Mouse (Mus musculus) heart, postnatal 14 days (tissue): ENCODE results near the gene Olfr282. TPM values are rescaled to one million over a fixed set of nuclear protein-coding genes. Genes with fewer than 3 reads are reported as not detected.
"Not testable (repeated sequence)": the region's sequence is repeated elsewhere in the genome, so short reads cannot be mapped to it uniquely, and the experiment has no call there.

Experiments
- DNase-seq, 2 experiments: peaks; one replicate each; pipeline ENCODE4 v3.0.0; 2021 to 2022
- intact Hi-C: fragments of 180-260 bp; cut with DNase I; formaldehyde crosslinking; loops from one replicate; pipeline ENCODE4 v1.15.1; 2025
- long read RNA-seq, 2 experiments: library from polyadenylated mRNA; stranded (forward); transcript quantifications; one replicate each; pipeline ENCODE4 v2.0.0; 2021
- total RNA-seq, 2 experiments: library from RNA; stranded (reverse); gene quantifications; 2 replicates each; pipeline ENCODE4 v1.2.3; 2021

Olfr282 gene
- total RNA-seq = not detected
- long read RNA-seq, experiment 1 = 0 reads
- long read RNA-seq, experiment 2 = 0 reads

DNA sequence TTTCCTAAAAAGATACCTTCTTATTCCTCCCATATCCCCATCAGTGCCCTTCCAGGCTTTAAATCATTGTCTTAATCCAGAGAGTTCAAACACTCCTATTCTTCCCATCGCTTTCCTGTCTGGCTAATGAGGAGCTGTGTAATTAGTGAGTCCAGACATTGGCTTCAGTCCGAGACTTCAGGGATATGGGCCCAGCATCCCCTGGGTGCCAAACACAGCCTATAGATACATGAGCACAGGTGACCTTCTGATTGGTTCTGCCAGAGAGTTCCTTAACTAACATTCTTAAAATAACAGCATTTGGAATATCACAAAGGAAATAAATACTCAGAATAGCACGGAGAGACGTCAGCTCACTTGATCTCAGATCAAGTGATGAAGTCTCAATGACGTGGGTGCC, at the start of gene Olfr282:
TSS of gene Olfr282 (plus strand) at position 301 of the 400 bp plus-strand sequence.
- DNase-seq, intact Hi-C loops: not testable (repeated sequence)

DNA sequence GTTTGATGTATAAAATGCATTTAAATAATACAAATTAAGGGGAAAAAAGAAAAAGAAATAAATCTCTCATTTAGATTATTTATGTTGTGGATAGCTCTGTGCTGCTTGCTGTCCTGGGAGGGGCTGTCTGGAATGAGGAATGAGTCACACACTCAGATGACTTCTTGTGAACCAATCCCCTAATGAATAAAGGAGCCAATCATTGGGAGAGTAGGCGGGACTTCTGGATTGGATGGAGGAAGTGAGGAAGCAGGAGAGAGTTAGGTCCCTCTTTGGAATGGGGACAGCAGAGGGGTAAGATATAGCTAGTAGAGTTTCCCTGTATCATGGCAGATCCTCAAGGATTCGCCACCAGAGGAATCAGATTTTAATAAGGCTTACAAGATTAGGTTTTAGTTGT, 43.4 kb upstream of the Olfr282 start:
- DNase-seq = no peak
- intact Hi-C loops = loop anchor here (5.0 kb wide), 1 partner anchor 295 kb away; the partner anchor contains the start of genes Pfkm and Senp1

DNA sequence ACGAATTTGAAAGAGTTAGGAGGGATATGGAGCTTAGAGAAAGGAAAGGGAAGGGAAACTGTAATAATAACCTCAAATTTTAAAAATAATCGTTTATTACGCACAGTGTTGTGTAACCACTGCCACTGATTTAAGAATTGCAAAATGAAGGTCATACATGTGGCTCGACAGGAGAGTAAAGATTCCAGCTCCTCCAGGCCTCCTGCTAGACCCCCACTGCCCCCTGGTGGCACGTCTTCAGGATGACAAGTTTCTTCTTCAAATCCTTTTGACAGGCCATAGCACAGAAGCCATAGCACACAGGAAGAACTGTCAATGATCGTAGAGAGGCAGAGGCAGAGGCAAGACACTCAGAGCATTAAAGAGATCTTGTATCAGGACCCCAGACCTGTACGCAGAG, 41.2 kb upstream of the Olfr282 start:
- peak; percentile 79 to 86 for DNase-seq
- intact Hi-C loops = loop anchor here (2.0 to 5.0 kb wide), 3 partner anchors 85 to 297 kb away; partner anchors contain the start of genes Pfkm and Senp1

DNA sequence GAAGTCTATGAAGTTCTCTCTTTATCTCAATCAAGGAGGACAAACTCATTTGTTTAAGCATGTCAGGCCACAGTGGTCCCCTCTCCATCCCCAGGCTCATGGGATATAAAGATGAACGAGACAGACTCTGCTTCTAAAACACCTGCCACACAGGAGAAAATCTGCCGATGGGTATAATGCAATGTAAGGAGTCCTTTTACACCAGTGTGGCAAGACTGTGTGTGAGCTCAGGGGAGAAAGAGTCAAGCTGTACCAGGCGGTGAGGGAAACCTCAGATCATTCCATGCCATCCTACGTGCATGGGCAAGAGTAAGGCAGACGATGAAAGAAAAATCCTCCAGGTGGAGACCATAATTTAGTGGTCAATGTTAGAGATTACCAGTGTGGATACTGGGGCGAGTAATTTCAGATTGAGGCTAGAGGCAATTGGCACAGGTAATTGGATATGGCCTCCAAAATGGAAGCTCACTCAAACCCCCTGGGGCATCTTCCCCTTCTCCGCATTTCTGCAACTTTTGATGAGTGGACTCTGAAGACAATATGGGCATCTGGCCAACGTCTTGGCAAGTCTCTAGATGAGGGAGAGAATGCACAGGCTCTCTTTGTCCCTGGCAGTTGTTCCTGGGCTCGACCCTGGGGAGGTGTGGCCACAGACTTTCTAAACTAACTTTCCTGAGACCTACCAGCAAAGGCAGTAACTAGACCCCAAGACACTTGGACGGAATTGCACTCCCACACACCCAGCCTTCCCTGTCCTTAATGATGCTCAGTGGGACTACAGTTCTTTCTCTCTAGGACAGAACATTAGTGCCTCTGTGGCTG, 39.7 kb upstream of the Olfr282 start:
- intact Hi-C loops = loop anchor here (2.0 kb wide), 2 partner anchors 84 to 210 kb away; no protein-coding TSS in a partner anchor
- peak; percentile 5 to 6 for DNase-seq

DNA sequence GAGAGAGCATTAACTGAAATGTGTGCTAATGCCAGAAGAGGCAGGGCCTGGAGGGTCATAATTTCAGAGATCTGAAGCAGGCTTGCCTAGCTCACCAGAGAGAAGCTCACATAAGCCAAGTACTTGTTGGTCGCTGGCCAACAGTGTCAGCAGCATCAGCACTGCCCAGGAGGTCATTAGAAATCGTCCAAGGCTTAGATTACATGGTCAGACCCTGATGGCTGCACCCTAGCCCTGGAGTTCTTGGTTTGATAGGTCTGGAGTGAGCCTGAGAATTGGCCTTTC, 39.2 kb upstream of the Olfr282 start:
- intact Hi-C loops = loop anchor here (2.0 kb wide), 2 partner anchors 83 to 211 kb away; no protein-coding TSS in a partner anchor

DNA sequence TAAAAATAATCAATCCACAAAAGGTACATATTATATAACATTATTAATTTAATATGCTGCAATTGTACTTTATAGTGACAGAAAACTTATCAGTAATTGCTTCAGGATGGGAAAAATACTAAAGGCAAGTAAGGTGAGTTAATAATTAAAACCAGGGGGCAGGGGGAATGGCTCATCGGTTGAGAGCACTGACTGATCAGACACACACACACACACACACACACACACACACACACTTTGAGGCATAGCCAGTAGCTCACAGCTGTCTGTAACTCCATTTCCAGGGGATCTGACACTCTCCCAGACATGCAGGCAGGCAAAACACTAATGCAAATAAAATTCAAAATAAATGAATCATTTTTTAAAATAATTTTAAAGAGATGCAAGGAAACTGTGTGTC, 33.9 kb upstream of the Olfr282 start:
- DNase-seq = no peak
- intact Hi-C loops = no loop called here

More for the DNA sequence above, 39.2 kb upstream of the Olfr282 start:
- DNase-seq = peak in 1 of 2 experiments; percentile 24

DNA sequence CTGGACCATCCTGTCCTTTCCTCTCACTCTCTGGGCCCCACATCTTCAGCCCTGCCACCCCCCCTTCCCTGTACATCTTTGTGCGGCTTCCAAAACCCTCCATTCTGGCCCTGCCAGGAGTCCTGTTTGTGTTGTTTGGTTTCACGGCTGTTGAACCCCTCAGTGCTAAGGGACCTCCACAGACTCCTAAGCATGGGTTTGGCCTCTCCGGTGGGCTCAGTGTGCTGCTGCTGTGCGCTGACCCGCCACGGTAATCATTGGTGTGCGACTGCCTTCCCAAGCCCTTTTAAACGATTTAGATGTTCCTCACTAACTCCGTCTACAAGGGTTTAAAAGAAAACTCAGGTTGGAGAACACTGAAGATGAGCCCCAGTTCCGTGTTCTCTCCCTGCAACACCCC, 28.7 kb upstream of the Olfr282 start:
- no peak for DNase-seq
- intact Hi-C loops = no loop called here

DNA sequence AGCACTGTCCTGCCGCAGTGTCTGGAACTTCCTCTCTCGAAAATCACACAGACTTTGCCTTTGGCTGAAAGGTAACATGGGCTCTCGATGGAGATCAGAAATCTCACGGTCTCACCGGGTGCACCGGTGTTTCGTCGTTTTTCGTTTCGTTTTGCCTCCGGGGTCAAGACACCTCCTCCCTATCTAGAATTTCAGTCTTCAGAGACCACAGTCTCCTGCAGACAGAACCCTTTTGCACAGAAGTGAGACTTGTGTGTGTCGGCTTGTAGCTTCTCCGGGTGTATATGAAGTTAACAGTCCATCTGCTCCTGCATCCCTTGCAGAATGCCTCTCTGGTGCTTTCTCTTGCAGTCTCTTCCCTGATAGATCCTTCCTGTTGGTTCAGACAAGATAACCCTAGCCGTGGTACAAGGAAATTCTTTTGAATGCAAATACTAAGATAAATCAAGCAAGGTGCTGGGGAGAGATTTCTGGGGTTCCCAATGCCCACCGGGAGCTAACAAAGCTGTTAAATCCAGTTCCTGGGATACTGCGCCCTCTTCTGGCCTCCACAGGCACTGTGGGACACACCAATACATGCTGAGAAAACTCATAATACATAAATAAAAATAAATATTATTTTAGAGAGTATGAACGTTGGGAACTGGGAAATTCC, 22.5 kb upstream of the Olfr282 start:
- DNase-seq = peak in 1 of 2 experiments; percentile 27

DNA sequence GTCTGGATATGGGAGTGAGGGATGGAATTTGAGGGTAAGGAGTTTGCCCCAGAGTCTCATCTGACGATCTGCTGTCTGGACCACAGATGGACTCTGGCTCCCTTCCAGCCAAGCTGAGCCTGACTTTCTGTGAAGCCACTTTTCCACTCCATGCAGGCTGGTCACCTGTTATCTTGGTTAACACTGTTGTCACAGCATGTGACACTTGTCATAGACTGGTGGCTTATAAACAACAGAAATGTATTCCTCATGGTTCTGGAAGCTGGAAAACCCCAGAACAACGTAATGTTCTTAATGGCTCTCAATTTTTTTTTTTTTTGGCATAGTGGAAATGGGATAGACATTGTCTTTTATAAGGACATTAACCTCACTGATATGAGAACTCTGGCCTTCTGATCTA, 21.4 kb upstream of the Olfr282 start:
- intact Hi-C loops = no loop called here
- no peak for DNase-seq

More for the DNA sequence above, 22.5 kb upstream of the Olfr282 start:
- intact Hi-C loops = no loop called here

DNA sequence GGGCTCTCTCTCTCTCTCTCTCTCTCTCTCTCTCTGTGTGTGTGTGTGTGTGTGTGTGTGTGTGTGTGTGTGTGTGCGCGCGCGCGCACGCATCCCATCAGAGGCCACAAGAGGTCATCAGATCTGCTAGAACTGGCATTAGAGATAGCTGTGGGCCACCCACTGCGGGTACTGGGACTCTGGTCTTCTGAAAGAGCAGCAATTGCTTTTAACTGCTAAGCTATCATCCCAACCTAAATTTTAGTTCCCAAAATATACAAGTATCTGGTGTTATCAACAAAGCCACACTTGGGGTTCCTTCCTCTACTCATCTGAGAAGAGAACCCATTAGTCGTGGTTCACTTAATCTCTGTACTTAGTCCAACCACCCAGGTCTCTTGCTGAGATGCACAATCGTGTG, 20.8 kb upstream of the Olfr282 start:
- intact Hi-C loops = no loop called here
- DNase-seq = no peak

DNA sequence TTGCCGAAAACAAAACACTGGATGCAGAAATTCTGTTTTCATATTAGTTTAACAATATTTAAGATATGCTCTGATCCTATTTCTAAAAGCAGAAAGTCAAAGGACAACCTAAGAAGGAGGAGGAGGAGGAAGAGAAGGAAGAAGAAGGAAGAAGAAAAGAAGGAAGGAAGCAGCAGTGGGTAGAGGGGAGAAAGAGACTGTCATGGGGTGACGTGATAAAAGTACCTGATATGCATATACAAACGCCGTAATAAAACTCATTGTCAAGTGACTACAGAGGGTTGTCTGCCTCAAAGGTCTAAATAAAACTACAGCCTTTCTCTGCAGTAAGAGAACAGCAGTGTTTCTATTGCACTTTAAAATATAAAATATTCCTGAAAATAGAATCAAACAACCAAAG, 15.0 kb upstream of the Olfr282 start:
- intact Hi-C loops = no loop called here

DNA sequence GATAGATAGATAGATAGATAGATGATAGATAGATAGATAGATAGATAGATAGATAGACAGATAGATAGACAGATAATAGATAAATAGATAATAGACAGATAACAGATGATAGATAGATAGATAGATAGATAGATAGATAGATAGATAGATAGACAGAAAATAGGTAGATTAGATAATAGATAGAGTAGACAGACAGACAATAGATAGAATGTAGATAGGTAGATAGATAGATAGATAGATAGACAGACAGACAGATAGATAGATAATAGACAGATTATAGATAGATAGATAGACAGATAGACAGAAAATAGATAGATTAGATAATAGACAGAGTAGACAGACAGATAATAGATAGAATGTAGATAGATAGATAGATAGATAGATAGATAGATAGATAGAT, 14.2 kb upstream of the Olfr282 start:
- intact Hi-C loops = not testable (repeated sequence)

More for the DNA sequence above, 15.0 kb upstream of the Olfr282 start:
- no peak for DNase-seq

DNA sequence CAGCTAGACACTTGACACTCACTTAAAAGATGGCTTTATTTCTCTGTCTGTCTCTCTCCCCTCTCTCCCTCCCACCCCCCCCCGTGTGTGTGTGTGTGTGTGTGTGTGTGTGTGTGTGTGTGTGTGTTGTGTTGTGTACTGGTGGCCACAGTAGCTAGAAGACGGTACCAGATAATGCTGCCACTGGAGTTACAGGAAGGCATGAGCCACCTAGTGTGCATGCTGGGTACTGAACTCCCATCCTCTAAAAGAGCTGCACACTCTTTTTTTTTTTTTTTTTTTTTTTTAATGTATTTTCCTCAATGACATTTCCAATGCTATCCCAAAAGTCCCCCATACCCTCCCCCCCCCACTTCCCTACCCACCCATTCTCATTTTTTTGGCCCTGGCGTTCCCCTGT, 13.7 kb upstream of the Olfr282 start:
- intact Hi-C loops, DNase-seq: not testable (repeated sequence)

More for the DNA sequence above, 14.2 kb upstream of the Olfr282 start:
- DNase-seq = not testable (repeated sequence)

DNA sequence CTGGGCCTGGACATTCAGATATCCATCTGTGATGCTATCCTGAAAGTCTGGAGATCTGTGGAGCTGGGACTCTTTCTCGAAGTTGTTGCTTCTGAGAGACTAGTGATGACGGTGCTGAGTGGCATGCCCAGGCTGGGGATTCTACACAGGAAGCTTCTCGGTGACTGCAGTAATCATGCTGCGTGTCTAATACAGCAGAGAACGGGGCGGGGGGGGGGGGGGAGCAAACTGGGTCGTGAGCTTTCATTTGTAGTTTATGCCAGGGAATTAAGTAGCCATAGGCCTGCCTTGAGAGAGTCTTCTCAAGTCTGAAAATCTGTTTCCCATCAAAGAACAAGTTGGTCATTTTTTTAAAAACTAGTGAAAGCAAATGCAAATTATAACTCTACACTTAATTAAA, 12.9 kb upstream of the Olfr282 start:
- intact Hi-C loops = no loop called here
- DNase-seq = no peak

DNA sequence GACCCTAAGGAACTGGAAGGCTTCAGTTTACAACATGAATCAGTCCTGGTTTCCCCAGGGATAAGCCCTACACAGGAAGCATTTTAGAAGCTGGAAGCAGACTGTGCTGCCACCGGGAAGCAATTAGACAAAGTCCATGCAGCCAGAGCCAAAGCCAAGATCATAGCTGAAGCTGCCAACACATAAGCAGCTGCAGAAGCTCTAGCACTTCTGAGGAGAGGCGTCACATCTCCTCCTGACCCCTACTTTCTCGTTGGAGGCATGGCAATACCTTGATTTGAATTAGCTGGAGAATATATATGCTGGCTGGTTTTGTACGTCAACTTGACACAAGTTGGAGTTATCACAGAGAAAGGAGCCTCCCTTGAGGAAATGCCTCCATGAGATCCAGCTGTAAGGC, 10.1 kb upstream of the Olfr282 start:
- DNase-seq = no peak
- intact Hi-C loops = no loop called here

DNA sequence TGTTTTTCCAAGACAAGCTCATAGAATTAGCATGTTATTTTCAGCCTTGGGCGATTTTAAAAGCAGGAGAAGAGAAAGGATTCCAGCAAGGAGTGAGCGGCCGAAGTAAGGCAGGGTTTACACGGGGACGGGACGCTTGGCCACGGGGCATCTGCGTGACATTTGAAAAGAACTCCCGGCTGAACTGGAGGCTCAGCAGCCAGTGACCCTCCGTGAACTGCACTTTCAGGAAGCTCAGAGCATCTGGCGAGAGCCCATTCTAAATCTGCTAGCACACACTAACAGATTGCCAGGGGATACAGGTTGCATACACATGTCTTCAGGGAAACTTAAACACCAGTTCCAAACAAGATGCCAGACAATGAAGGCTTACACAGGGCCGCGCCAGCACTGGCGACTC, 6.7 kb upstream of the Olfr282 start:
- intact Hi-C loops = no loop called here
- no peak for DNase-seq

DNA sequence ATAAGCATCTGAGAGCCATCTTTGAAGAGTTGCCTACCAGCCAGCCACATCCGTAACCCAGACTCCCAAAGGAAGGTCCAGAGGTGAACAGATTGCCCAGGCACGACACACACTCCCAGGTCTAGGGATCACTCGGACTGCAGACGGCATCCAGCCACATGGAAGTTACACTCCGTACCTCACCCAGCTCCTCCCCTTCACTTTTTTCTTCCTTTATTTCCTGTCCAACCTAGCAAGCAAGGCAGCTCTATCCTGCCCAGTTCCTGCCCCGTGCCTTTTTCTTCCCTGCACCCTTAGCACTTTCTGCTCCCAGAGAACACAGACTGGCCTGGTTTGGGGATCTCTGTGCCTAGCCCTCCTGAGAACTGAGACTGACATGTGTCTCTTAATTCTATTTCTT, 6.3 kb upstream of the Olfr282 start:
- intact Hi-C loops = no loop called here
- DNase-seq = no peak

DNA sequence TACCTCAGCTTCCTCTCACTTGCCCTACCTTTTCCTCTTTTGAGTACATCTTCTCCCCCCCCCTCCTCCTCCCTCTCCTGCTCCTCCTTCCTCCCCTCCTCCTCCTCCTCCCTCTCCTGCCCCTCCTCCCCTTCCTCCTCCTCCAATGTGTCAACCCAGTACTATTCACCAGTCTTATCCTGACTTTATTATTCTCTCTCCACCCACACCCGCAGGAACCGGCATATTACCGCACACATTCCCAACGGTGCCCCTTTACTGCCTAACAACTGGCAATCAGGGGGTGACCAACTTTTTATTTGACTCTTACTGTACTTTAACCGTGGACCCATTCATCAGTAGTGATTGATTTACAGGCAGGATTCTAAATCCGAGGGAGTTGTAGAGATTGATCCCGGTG, 5.8 kb upstream of the Olfr282 start:
- intact Hi-C loops = no loop called here
- DNase-seq = no peak

DNA sequence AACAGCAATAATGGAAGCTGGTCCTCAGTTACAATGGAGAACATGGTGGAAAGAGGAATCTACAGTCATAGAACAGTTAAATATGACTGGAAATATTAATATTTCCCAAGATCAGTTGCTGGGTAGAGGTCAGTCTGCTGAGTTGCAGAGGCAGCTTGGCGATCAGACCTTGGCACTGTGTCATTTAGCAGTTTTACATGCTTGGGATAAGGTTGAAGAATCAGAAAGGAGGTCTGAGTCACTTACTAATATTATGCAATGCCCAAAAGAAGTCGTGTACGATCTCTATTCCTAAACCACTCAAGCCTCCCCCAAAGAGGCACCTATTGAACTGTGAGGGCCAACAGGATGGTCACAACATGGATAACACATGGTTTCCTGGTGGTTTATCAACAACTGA, 13.5 kb downstream of the Olfr282 start:
- intact Hi-C loops = no loop called here
- DNase-seq = no peak

DNA sequence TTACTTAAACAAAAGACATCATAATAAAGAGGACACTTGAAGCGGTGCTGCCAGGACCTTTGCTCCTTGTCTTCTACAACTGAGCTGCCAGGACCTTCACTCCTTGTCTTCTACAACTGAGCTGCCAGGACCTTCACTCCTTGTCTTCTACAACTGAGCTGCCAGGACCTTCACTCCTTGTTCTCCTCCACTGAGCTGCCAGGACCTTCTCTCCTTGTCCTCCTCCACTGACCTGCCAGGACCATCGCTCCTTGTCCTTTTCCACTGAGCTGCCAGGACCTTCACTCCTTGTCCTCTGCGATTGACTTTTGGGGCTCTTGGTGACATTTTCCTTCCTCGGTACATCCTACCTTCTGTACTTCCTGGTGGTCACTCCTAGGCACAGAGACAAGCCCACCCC, 17.5 kb downstream of the Olfr282 start:
- intact Hi-C loops = no loop called here
- DNase-seq = no peak

DNA sequence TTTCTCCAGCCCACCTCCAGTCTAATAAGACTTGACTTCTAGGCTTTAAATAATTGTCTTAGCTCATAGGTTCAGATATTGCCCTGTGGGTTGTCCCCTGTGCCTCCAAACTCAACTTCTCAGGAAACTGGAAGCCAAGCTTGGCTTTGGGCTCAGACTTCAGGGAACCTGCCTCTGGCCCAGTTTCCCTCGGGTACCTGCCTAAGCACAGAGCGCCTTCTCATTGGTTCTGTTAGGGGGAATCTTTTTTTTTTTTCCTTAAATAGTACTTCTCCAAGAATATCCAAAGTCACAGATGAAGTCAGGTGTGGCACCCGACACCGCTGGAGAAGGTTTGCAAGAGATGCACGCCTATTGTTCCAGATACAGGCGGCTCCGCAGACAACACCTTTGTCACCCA, 21.3 kb downstream of the Olfr282 start, which contains the start of gene Olfr281:
TSS of gene Olfr281 (plus strand) at position 301 of the 400 bp plus-strand sequence.
- DNase-seq = no peak
- intact Hi-C loops = no loop called here

DNA sequence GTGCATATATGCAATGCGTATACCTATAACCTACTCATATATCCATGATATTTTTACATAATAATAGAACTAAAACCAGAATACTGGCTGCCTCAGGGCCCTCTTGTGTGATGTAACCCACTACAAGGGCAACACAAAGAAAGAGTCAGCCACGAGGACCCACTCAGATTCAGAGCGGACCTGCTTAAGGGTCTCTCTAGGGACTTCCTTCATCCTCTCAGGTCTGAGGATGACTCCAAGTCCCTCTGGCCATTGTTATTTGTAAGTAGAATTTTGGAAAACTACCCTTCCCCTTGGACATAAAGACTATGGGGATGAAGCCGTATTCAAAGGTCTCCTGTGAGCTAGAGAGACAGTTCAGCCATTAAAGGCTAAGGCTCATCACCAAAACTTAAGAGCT, 38.6 kb downstream of the Olfr282 start, which contains the start of gene OR5BS1P:
TSS of gene OR5BS1P (plus strand) at position 301 of the 400 bp plus-strand sequence.
- intact Hi-C loops = no loop called here
- no peak for DNase-seq
